Mouse (Mus musculus) CH12.LX (cell line): ENCODE measurements around the gene Bicdl1. TPM values are rescaled to one million over a fixed set of nuclear protein-coding genes. Genes with fewer than 3 reads are reported as not detected.

ENCODE experiments used
- DNase-seq: peaks from one replicate; pipeline ENCODE4 v3.0.0-alpha.2; 2013; ENCODE audit errors: extremely low read depth
- H3K27ac ChIP-seq: 2 replicates; pipeline ENCODE4 v1.5.1; 2012; ENCODE audit warnings: low read depth, mild to moderate bottlenecking, control low read depth, moderate library complexity; ENCODE audit not compliant: insufficient read depth
- H3K27me3 ChIP-seq: replicated peaks from 2 replicates; pipeline ENCODE3; 2012; ENCODE audit warnings: inconsistent platforms
- H3K36me3 ChIP-seq, 2 experiments: replicated peaks in 1 of 2; 2 replicates each; pipeline versions ENCODE3 to v1.6.1; 2012; ENCODE audit warnings: inconsistent platforms in 1 of 2, low read length in 1 of 2, mild to moderate bottlenecking in 1 of 2, mixed read lengths in 1 of 2, moderate library complexity in 1 of 2; ENCODE audit not compliant: control insufficient read depth in 1 of 2, insufficient read depth in 1 of 2
- H3K4me1 ChIP-seq, 2 experiments: 2 replicates each; pipeline ENCODE4 v1.6.1; 2012; ENCODE audit warnings: inconsistent platforms in 1 of 2, moderate library complexity in 1 of 2; ENCODE audit not compliant: insufficient read depth in 2 of 2, control insufficient read depth in 1 of 2
- H3K4me2 ChIP-seq: 2 replicates; pipeline ENCODE4 v1.6.1; 2012; ENCODE audit warnings: low read depth, mild to moderate bottlenecking, control low read depth; ENCODE audit not compliant: poor library complexity, insufficient read depth, severe bottlenecking
- H3K4me3 ChIP-seq, 3 experiments: fragments of 150-350 bp in 1 of 3; sonication (generic) in 1 of 3; replicated peaks in 1 of 3; 2 replicates each; pipeline versions ENCODE3 to v1.5.1; 2011 to 2012; ENCODE audit warnings: low read depth in 2 of 3, low read length in 2 of 3, mild to moderate bottlenecking in 2 of 3, moderate library complexity in 2 of 3, control low read depth in 1 of 3, improper control_type of control experiment in 1 of 3, inconsistent platforms in 1 of 3, mixed read lengths in 1 of 3; ENCODE audit not compliant: poor library complexity in 1 of 3
- H3K79me2 ChIP-seq: replicated peaks from 2 replicates; pipeline ENCODE4 v1.6.1; 2012; ENCODE audit warnings: mild to moderate bottlenecking, moderate library complexity; ENCODE audit not compliant: control insufficient read depth, poor library complexity, insufficient read depth, severe bottlenecking; ENCODE audit errors: extremely low read depth
- H3K9ac ChIP-seq: 2 replicates; pipeline ENCODE4 v1.6.1; 2012; ENCODE audit warnings: low read depth, mild to moderate bottlenecking, control low read depth, moderate library complexity; ENCODE audit not compliant: insufficient read depth
- H3K9me3 ChIP-seq: replicated peaks from 2 replicates; pipeline ENCODE3; 2012; ENCODE audit warnings: low read length, inconsistent platforms, mixed read lengths
- BHLHE40 ChIP-seq: IDR thresholded peaks from 2 replicates; pipeline ENCODE4 v1.6.1; 2011; ENCODE audit warnings: mild to moderate bottlenecking, low read depth, low read length, improper control_type of control experiment
- HCFC1 ChIP-seq: IDR thresholded peaks from 2 replicates; pipeline ENCODE4 v1.6.1; 2012; ENCODE audit warnings: low read depth, mild to moderate bottlenecking, inconsistent platforms, low read length, improper control_type of control experiment
- IRF4 ChIP-seq: IDR thresholded peaks from 2 replicates; pipeline ENCODE4 v1.6.1; 2014; ENCODE audit warnings: low read depth, mild to moderate bottlenecking, inconsistent platforms, low read length, improper control_type of control experiment
- JUND ChIP-seq: conservative IDR thresholded peaks from 2 replicates; pipeline ENCODE4 v1.6.1; 2011; ENCODE audit warnings: low read depth, low read length, improper control_type of control experiment
- MAFK ChIP-seq: IDR thresholded peaks from 2 replicates; pipeline ENCODE4 v1.6.1; 2011; ENCODE audit warnings: low read length, improper control_type of control experiment; ENCODE audit not compliant: insufficient replicate concordance
- MAX ChIP-seq: IDR thresholded peaks from 2 replicates; pipeline ENCODE4 v1.6.1; 2011; ENCODE audit warnings: low read length, improper control_type of control experiment
- MAZ ChIP-seq: IDR thresholded peaks from 2 replicates; pipeline ENCODE4 v1.6.1; 2012; ENCODE audit warnings: low read depth, mild to moderate bottlenecking, inconsistent platforms, low read length, improper control_type of control experiment, moderate library complexity
- MXI1 ChIP-seq: IDR thresholded peaks from 2 replicates; pipeline ENCODE4 v1.6.1; 2011; ENCODE audit warnings: mild to moderate bottlenecking, low read depth, low read length, improper control_type of control experiment
- NELFE ChIP-seq: IDR thresholded peaks from 2 replicates; pipeline ENCODE4 v1.6.1; 2011; ENCODE audit warnings: low read depth, low read length, improper control_type of control experiment
- NRF1 ChIP-seq: IDR thresholded peaks from 2 replicates; pipeline ENCODE4 v1.6.1; 2014; ENCODE audit warnings: low read depth, mild to moderate bottlenecking, inconsistent platforms, low read length, improper control_type of control experiment, moderate library complexity
- POLR2A ChIP-seq: IDR thresholded peaks from 2 replicates; pipeline ENCODE4 v1.6.1; 2011; ENCODE audit warnings: low read depth, mild to moderate bottlenecking, improper control_type of control experiment, low read length
- SIN3A ChIP-seq: IDR thresholded peaks from 2 replicates; pipeline ENCODE4 v1.6.1; 2012; ENCODE audit warnings: low read length, improper control_type of control experiment, inconsistent platforms
- TBP ChIP-seq: conservative IDR thresholded peaks from 2 replicates; pipeline ENCODE4 v1.6.1; 2011; ENCODE audit warnings: low read depth, low read length, improper control_type of control experiment
- TCF12 ChIP-seq: IDR thresholded peaks from 2 replicates; pipeline ENCODE4 v1.6.1; 2014; ENCODE audit warnings: low read depth, mild to moderate bottlenecking, inconsistent platforms, low read length, improper control_type of control experiment
- UBTF ChIP-seq: IDR thresholded peaks from 2 replicates; pipeline ENCODE4 v1.6.1; 2012; ENCODE audit warnings: low read depth, mild to moderate bottlenecking, inconsistent platforms, low read length, improper control_type of control experiment, moderate library complexity
- USF2 ChIP-seq: conservative IDR thresholded peaks from 2 replicates; pipeline ENCODE4 v1.6.1; 2011; ENCODE audit warnings: low read depth, low read length, improper control_type of control experiment
- ZNF384 ChIP-seq: IDR thresholded peaks from 2 replicates; pipeline ENCODE4 v1.6.1; 2012; ENCODE audit warnings: low read depth, low read length, improper control_type of control experiment, inconsistent platforms
- dilution Hi-C: fragments of 300-500 bp; cut with MboI; formaldehyde crosslinking; loops from 2 replicates; pipeline ENCODE4 v1.14.3; 2020; ENCODE audit warnings: low sequenced_read_pairs; ENCODE audit not compliant: extremely low pct_unique_long_range_greater_than_20kb, extremely low pct_ligation_motif_present
- in situ Hi-C: fragments of 300-500 bp; cut with MboI; formaldehyde crosslinking; loops from 3 replicates; pipeline ENCODE4 v1.14.3; 2019; ENCODE audit warnings: low sequenced_read_pairs, low pct_ligation_motif_present, low pct_unique_long_range_greater_than_20kb, mixed read lengths
- polyA plus RNA-seq: library from polyadenylated mRNA; unstranded; fragments of >175 nt; gene quantifications from 2 replicates; pipeline ENCODE4 v1.2.1, GENCODE M21; 2012; ENCODE audit warnings: low read depth; ENCODE audit not compliant: insufficient read length
- total RNA-seq, 2 experiments: library from RNA; depleted of rRNA; stranded (reverse); fragments of 300-350 nt in 1 of 2; fragments of >200 nt in 1 of 2; gene quantifications; 2 replicates each; pipeline ENCODE4 v1.2.3; 2012 to 2014

The Bicdl1 gene
- total and polyA plus RNA-seq, 3 experiments, result 1.9 to 3.5 (median 2.3) TPM

- no peaks in the 10 kb centered on the region for H3K79me2 ChIP-seq
- dilution Hi-C loops, result no loop called here
- in situ Hi-C loops, result no loop called here
- no peak for DNase-seq
- no peak overlapping the region for H3K4me3 ChIP-seq
- H3K36me3 ChIP-seq, result no peaks in the 10 kb centered on the region
- H3K9ac ChIP-seq, result no peak overlapping the region
- TF ChIP-seq BHLHE40 (no peak), TCF12 (no peak), IRF4 (no peak), UBTF (no peak), POLR2A (no peak), MXI1 (no peak), MAFK (no peak), NRF1 (no peak), TBP (no peak), JUND (no peak), HCFC1 (no peak)
- TF ChIP-seq, all 38 proteins: peak for 0
- Histone ChIP-seq H3K27me3 (peaks cover 4% of the 10 kb centered on the region), H3K9me3 (no peaks in the 10 kb centered on the region), H3K4me1 (no peaks in the 10 kb centered on the region), H3K4me2 (no peak overlapping the region), H3K27ac (no peak overlapping the region)
Measured at GRCm38 (mm10) chr5:115671846-115672245, 59.6 kb downstream of the Bicdl1 start.

GRCm38 (mm10) chr5:115670406-115670805 lies 61.0 kb downstream of the Bicdl1 start:
- no peak for TF ChIP-seq POLR2A
- no peak for TF ChIP-seq ZNF384
- TF ChIP-seq NELFE, result no peak
- no peak for TF ChIP-seq USF2
- TF ChIP-seq MAX, result no peak
- TF ChIP-seq MAZ, result no peak
- no peak for TF ChIP-seq SIN3A
- TF ChIP-seq IRF4, result no peak
- H3K36me3 ChIP-seq, result no peaks in the 10 kb centered on the region
- peaks cover 2% of the 10 kb centered on the region for H3K9me3 ChIP-seq
- no peak overlapping the region for H3K9ac ChIP-seq
- H3K79me2 ChIP-seq, result no peaks in the 10 kb centered on the region
- no peak overlapping the region for H3K4me2 ChIP-seq
- no peak overlapping the region for H3K27ac ChIP-seq
- dilution Hi-C loops (no loop called here), in situ Hi-C loops (no loop called here)
- peaks cover 6% of the 10 kb centered on the region for H3K27me3 ChIP-seq
- H3K4me1 ChIP-seq, result no peaks in the 10 kb centered on the region
- no peak overlapping the region for H3K4me3 ChIP-seq
- no peak for DNase-seq
